Mouse (Mus musculus) CH12F3 (cell line): Measurements from ENCODE around the gene Tfb2m.

Experiments
- in situ Hi-C: fragments of 300-500 bp; cut with MboI; formaldehyde crosslinking; loops from 2 replicates; pipeline ENCODE4 v1.14.3; 2020; ENCODE audit warnings: low sequenced_read_pairs

Gene Tfb2m

GRCm38 (mm10) chr1:179559446-179560194, 13.6 kb upstream of the Tfb2m start:
- in situ Hi-C loops = no loop called here

- in situ Hi-C loops = no loop called here
These were observed 10.9 kb upstream of the Tfb2m start for GRCm38 (mm10) chr1:179556921-179557320.

- in situ Hi-C loops = no loop called here
These were observed 7.9 kb upstream of the Tfb2m start for GRCm38 (mm10) chr1:179553949-179554347.

GRCm38 (mm10) chr1:179553197-179553948, 7.3 kb upstream of the Tfb2m start:
- in situ Hi-C loops = no loop called here

GRCm38 (mm10) chr1:179552751-179553150, 6.7 kb upstream of the Tfb2m start:
- in situ Hi-C loops = no loop called here

GRCm38 (mm10) chr1:179551921-179552320, 5.9 kb upstream of the Tfb2m start:
- in situ Hi-C loops = no loop called here

GRCm38 (mm10) chr1:179551336-179551735, 5.3 kb upstream of the Tfb2m start:
- in situ Hi-C loops = no loop called here

GRCm38 (mm10) chr1:179548996-179549752, 3.1 kb upstream of the Tfb2m start:
- in situ Hi-C loops = no loop called here

GRCm38 (mm10) chr1:179548220-179548619, 2.2 kb upstream of the Tfb2m start:
- in situ Hi-C loops = no loop called here

GRCm38 (mm10) chr1:179547176-179547575, 1.1 kb upstream of the Tfb2m start:
- in situ Hi-C loops = no loop called here

GRCm38 (mm10) chr1:179546551-179546917, 467 bp upstream of the Tfb2m start:
- in situ Hi-C loops = no loop called here

- in situ Hi-C loops = no loop called here
These were observed 4.6 kb downstream of the Tfb2m start for GRCm38 (mm10) chr1:179541502-179541901.

- in situ Hi-C loops = no loop called here
These were observed 6.2 kb downstream of the Tfb2m start for GRCm38 (mm10) chr1:179539887-179540286.

- in situ Hi-C loops = no loop called here
These were observed 7.0 kb downstream of the Tfb2m start for GRCm38 (mm10) chr1:179539054-179539453.

GRCm38 (mm10) chr1:179519901-179520300, 26.2 kb downstream of the Tfb2m start:
- in situ Hi-C loops = no loop called here

- in situ Hi-C loops = no loop called here
These were observed 28.2 kb downstream of the Tfb2m start, which contains the start of gene Smyd3 for GRCm38 (mm10) chr1:179517713-179518465. TSS of gene Smyd3 (minus strand) at chr1:179518041.

GRCm38 (mm10) chr1:179516941-179517712, 28.9 kb downstream of the Tfb2m start:
- in situ Hi-C loops = no loop called here

GRCm38 (mm10) chr1:179511895-179512294, 34.2 kb downstream of the Tfb2m start:
- in situ Hi-C loops = no loop called here

- in situ Hi-C loops = no loop called here
These were observed 35.3 kb downstream of the Tfb2m start for GRCm38 (mm10) chr1:179510546-179511340.
